Mouse (Mus musculus) R1 (cell line): ENCODE results near the gene Nrm.
A peak's percentile ranks its signal among the peaks of the same experiment; 100 is the strongest.

Source experiments
- DNase-seq: peaks from one replicate; pipeline ENCODE4 v3.0.0-alpha.2; 2018; ENCODE audit warnings: low read depth, low spot score

Gene Nrm

DNA sequence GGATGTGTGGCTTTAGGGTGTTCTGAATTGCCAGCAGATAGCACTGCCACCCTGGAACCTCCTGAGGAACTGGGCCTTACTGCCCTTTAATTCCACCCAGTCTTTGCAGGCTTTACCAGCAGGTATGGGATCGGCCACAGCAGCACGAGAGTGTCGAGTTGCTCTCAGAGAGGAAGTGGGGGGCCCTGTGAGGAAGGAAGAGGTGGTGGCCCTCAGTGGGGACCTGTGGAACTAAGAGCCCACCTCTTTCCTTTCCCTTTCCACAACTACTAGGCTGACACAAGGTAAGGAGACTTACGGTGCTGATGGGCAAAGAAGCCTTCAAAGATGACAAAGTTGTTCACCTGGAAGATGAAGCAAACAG is 42.9 kb downstream of the Nrm start:
- no peak for DNase-seq

- DNase-seq: no peak
Observed at GRCm38 (mm10) chr17:35905587-35905986, 44.5 kb downstream of the Nrm start.

DNA sequence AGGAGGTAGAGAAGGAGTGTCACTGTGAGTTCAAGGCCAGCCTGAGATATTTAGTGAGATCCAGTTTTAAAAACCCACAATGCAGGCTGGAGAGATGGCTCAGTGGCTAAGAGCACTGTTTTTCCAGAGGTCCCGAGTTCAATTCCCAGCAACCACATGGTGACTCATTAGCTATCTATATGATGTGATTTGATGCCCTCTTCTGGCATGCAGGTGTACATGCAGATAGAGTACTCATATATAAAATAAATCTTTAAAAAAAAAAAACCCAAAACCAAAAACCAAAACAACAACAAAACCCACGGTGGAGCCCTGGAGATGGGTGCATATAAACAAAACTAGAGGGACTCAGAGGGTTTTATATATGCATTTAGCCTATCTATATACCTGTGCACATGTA is 46.5 kb downstream of the Nrm start:
- no peak for DNase-seq

GRCm38 (mm10) chr17:35909186-35909918 is 48.2 kb downstream of the Nrm start:
- no peak for DNase-seq

DNA sequence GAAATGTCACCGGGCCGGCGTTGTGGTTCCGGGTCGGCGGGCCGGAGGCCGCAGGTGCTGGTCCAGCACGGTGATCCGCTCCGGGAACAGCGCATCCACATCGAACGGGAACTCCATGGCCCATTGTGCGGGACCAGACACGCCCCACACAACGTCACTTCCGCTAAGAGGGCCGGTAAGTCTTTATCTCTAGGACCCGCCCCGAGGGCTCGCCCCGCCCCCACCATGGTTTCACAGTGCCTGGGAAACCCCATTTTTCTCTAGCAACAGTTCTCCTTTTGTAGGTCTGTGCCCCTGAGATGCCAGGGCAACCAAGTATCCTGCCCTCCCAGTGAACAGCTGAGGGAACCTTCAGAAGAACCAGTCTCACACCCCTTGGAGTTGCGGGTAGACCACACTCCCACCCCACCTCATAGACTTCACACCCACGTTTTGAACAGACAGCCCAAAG is 48.8 kb downstream of the Nrm start, which contains the start of gene Atat1:
Gene Atat1, minus strand, starts transcription at position 157 of the 451 bp plus-strand sequence.
- peak; percentile 96 for DNase-seq

DNA sequence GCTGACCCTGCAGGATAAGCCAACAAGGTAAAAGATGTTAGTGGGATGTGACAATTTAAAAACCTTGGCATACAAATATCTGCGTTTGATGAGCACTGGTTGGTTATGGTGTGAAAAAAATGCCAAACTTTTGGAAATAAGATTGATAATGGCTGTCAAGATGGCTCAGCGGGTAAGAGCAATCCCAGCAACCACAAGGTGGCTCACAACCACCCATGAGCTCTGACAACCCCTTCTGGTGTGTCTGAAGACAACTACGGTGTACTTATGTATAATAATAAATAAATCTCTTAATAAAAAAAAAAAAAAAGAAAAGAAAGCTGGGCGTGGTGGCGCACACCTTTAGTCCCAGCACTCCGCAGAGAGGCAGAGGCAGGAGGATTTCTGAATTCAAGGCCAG is 53.9 kb downstream of the Nrm start:
- no peak for DNase-seq
